Mouse (Mus musculus) thymus, adult 2 months (tissue): Measurements from ENCODE around the gene Mcu. TPM values are rescaled to one million over a fixed set of nuclear protein-coding genes. Genes with fewer than 3 reads are reported as not detected.

Source experiments
- DNase-seq: peaks from one replicate; pipeline ENCODE4 v3.0.0; 2021
- H3K27ac ChIP-seq: fragments of 200-500 bp; 2 replicates; pipeline ENCODE4 v1.5.1; 2012; ENCODE audit warnings: low read length, control low read depth; ENCODE audit not compliant: control insufficient read depth, insufficient read depth
- H3K27me3 ChIP-seq: fragments of 200-500 bp; 2 replicates; pipeline ENCODE4 v1.6.1; 2012; ENCODE audit warnings: mild to moderate bottlenecking, low read length, moderate library complexity, mixed read lengths; ENCODE audit not compliant: control insufficient read depth, insufficient read depth
- H3K36me3 ChIP-seq: fragments of 200-500 bp; 2 replicates; pipeline ENCODE4 v1.6.1; 2012; ENCODE audit warnings: mild to moderate bottlenecking, low read length, moderate library complexity; ENCODE audit not compliant: control insufficient read depth, insufficient read depth
- H3K4me1 ChIP-seq: fragments of 200-500 bp; replicated peaks from 2 replicates; pipeline ENCODE4 v1.6.1; 2012; ENCODE audit warnings: low read length; ENCODE audit not compliant: control insufficient read depth, insufficient read depth
- H3K4me3 ChIP-seq: fragments of 200-500 bp; 2 replicates; pipeline ENCODE4 v1.5.1; 2012; ENCODE audit warnings: mild to moderate bottlenecking, low read length, control low read depth, moderate library complexity; ENCODE audit not compliant: control insufficient read depth, insufficient read depth
- CTCF ChIP-seq: fragments of 200-500 bp; IDR thresholded peaks from 2 replicates; pipeline ENCODE4 v1.5.1; 2012; ENCODE audit warnings: mild to moderate bottlenecking, control low read depth, low read length, moderate library complexity, borderline replicate concordance; ENCODE audit not compliant: control insufficient read depth, poor library complexity, insufficient read depth; ENCODE audit errors: extremely low read depth
- POLR2A ChIP-seq: fragments of 200-500 bp; IDR thresholded peaks from 2 replicates; pipeline ENCODE4 v1.6.1; 2012; ENCODE audit warnings: mild to moderate bottlenecking, low read length, control low read depth, moderate library complexity; ENCODE audit not compliant: control insufficient read depth, poor library complexity, insufficient read depth; ENCODE audit errors: extremely low read depth
- WGBS: fragments of 180-500 bp; shearing (Covaris S2); methylation state at CpG from one replicate; pipeline ENCODE4 v1.1.7; 2018; 5-methylcytosine and 5-hydroxymethylcytosine counted together
- polyA plus RNA-seq: library from polyadenylated mRNA; depleted of rRNA; stranded (reverse); fragments of >200 nt; gene quantifications from 2 replicates; pipeline ENCODE4 v1.2.3, GENCODE M21; 2012; rRNA removed

The Mcu gene
- polyA plus RNA-seq, 1 experiment = 18.2 TPM

DNA sequence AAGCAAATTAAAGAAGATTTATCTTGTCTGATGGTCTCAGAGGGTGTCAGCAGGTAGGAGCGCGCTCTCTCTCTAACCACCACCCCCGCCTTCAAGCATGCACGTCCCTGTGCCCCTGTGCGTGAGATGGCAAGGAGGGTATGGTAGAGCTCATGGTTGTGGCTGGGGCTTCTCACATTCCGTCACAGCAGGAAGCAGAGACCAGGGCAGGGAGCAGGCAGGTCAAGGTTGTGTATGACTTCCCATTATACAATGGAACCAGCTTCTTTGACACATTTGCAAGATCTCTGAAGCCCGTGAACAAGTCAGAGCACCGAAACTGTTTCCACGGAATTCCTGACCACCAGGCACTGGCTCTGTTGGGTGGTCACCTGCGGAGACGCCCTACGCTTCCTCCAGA, 206.2 kb downstream of the Mcu start:
- H3K4me1 ChIP-seq = no peaks in the 10 kb centered on the region
- H3K27ac ChIP-seq = no peak overlapping the region
- H3K27me3 ChIP-seq = no peaks in the 10 kb centered on the region
- H3K36me3 ChIP-seq = no peaks in the 10 kb centered on the region
- no peak overlapping the region for H3K4me3 ChIP-seq
- WGBS = 75% methylated on average over 12 of the region's 12 CpGs
- no peak for DNase-seq
- TF ChIP-seq POLR2A (no peak), CTCF (no peak)

DNA sequence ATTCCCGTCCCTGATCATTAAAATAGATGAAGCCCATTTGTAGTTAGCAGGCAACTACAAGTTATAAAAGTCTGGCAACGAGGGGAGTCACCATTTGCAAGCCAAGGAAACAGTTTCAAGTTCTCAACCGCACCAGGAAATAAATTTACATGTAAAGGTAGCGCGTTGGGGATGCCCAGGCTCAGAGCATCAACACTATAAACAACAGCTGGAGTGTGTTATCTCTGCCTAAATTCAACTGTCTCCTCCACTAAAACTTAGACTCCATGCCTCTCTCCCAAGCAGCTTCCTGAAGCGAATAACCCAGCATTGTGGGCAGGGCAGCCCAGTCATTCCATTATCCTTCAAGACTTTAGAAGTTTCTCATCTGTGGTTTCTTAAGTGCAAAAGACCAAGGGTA, 208.0 kb downstream of the Mcu start:
- DNase-seq = no peak
- TF ChIP-seq CTCF (no peak), POLR2A (no peak)
- Histone ChIP-seq H3K36me3 (no peaks in the 10 kb centered on the region), H3K4me3 (no peak overlapping the region), H3K27me3 (no peaks in the 10 kb centered on the region), H3K27ac (no peak overlapping the region), H3K4me1 (no peaks in the 10 kb centered on the region)
- 53% methylated on average over 6 of the region's 6 CpGs for WGBS

DNA sequence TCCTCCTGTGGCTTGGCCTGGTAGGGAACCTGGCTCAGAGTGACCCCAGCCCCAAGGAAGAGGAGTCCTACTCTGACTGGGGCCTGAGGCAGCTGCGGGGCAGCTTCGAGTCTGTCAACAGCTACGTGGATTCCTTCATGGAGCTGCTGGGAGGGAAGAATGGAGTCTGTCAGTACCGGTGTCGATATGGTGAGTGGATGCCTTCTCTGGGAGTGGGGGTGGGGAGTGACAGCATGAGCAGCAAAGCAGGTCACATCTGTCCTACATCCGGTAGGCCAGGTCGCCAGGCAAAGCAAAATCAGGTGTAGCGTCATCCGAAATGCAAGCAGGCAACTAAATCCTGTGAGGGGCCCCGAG, 212.7 kb downstream of the Mcu start:
- WGBS = 91% methylated on average over 10 of the region's 10 CpGs
- H3K36me3 ChIP-seq = no peaks in the 10 kb centered on the region
- TF ChIP-seq POLR2A = no peak
- no peak for TF ChIP-seq CTCF
- H3K27ac ChIP-seq = no peak overlapping the region
- DNase-seq = no peak
- H3K4me1 ChIP-seq = no peaks in the 10 kb centered on the region
- H3K4me3 ChIP-seq = no peak overlapping the region
- no peaks in the 10 kb centered on the region for H3K27me3 ChIP-seq

DNA sequence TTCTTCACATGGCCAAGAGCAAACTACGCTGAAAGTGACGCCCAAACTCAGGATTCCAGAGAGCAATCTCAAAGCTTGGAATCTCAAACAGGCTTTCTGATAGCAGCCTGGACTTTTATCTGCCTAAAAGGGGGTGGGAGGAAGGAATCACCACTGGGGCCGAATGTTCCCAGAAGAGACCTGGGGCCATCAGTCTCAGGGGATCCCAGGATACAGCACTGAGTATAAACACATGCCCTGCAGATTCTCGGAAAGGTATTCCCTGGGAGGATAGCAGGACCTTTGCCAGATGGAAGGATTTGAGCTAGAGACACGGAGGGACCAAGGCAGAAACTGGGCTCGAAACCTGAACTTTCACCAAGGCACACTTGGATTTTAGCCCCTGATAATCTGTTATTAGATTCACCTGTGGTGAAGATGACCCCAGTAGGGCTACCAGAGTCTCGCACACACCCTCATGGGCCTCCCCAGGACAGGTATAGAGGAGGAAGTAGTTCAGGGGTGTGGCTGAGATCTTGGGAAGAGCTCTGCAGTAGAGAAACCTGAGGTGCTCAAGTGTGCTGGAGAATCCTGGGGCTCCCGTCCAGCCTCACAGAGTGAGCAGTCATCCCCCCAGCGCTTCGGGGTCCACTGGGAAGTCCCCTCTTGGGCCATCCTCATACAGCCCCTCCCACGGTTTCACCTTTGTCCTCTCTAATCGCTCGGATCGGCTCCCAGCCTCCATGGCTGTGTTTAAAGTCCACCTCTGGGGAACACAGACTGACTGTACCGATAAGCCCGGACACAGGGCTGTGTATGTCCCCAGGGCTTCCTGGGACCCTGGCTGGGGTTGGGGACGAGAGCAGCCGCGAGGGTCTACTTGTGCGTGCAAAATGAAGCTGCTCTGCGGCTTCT, 213.3 kb downstream of the Mcu start, which contains the start of gene Pla2g12b:
Pla2g12b (plus strand) TSS at position 762 of the 894 bp plus-strand sequence.
- WGBS = 87% methylated on average over 21 of the region's 21 CpGs
- Histone ChIP-seq H3K36me3 (no peaks in the 10 kb centered on the region), H3K4me1 (no peaks in the 10 kb centered on the region), H3K27ac (no peak within 1 kb of the TSS), H3K4me3 (no peak within 1 kb of the TSS), H3K27me3 (no peaks in the 10 kb centered on the region)
- TF ChIP-seq CTCF = no peak
- no peak for DNase-seq

Other genes starting within 250 kb of the Mcu start
- gene Gm10273, start 221.1 kb downstream of the Mcu start, polyA plus RNA-seq = 9.7 and 11.5 TPM in 2 replicates
- gene Pla2g12b, start 213.0 kb downstream of the Mcu start, polyA plus RNA-seq = 0.23 TPM in 1 of 2 replicates, not detected in the other
- gene Oit3, start 174.9 kb downstream of the Mcu start, polyA plus RNA-seq = 0.18 and 0.35 TPM in 2 replicates
- gene Gm10322, start 629 bp downstream of the Mcu start, polyA plus RNA-seq = 1.5 TPM in 1 of 2 replicates, not detected in the other
- gene Micu1, start 85.8 kb upstream of the Mcu start, polyA plus RNA-seq = 53.8 and 57.5 TPM in 2 replicates